ENCODE assay signal across 15 mouse cellular contexts in genomic region chr6:44900249-44900648, GRCm38 (mm10).
"Had no signal": no experiment of that assay in that cellular context is flagged by ENCODE, and none has a peak within 500 bp of the region (broad histone marks: within the 10 kb centered on the region; RNA-seq: fewer than 3 reads in every experiment).

No protein-coding gene starts in this region.

- H3K27ac ChIP-seq: neural tube, embryonic 12.5 days; stomach, embryonic 15.5 days; stomach, postnatal 0 days had no signal

- H3K4me1 ChIP-seq: neural tube, embryonic 12.5 days; stomach, embryonic 15.5 days had no signal

- H3K9me3 ChIP-seq: neural tube, embryonic 12.5 days; stomach, embryonic 15.5 days had no signal

- DNase-seq: retina, postnatal 1 day; right cerebral cortex, adult 18-20 months; right cerebral cortex, postnatal 14 days; right cerebral cortex, postnatal 25 days; right cerebral cortex, postnatal 4 days; spleen, adult 18-20 months; thymus, adult 18-20 months; thymus, adult 2 months; thymus, postnatal 14 days; thymus, postnatal 25 days; thymus, postnatal 36 days; thymus, postnatal 4 days had no signal

- H3K36me3 ChIP-seq: neural tube, embryonic 12.5 days; stomach, embryonic 15.5 days had no signal

- H3K27me3 ChIP-seq: neural tube, embryonic 12.5 days; stomach, embryonic 15.5 days had no signal

- H3K4me2 ChIP-seq: neural tube, embryonic 12.5 days; stomach, embryonic 15.5 days had no signal

- H3K9ac ChIP-seq: neural tube, embryonic 12.5 days; stomach, embryonic 15.5 days had no signal

- H3K4me3 ChIP-seq: neural tube, embryonic 12.5 days; stomach, embryonic 15.5 days had no signal
